Mouse (Mus musculus) heart, postnatal 10 days (tissue): ENCODE data around the gene Tes. TPM values are rescaled to one million over a fixed set of nuclear protein-coding genes. Genes with fewer than 3 reads are reported as not detected.

Experiments
- DNase-seq, 2 experiments: peaks; one replicate each; pipeline ENCODE4 v3.0.0; 2021
- intact Hi-C: fragments of 180-260 bp; cut with DNase I; formaldehyde crosslinking; loops from one replicate; pipeline ENCODE4 v1.15.1; 2025
- total RNA-seq, 2 experiments: library from RNA; stranded (reverse); gene quantifications; 2 replicates each; pipeline ENCODE4 v1.2.3; 2021

The Tes gene
- total RNA-seq, 2 experiments from 2014 or later: 7.8 to 8.5 TPM

DNA sequence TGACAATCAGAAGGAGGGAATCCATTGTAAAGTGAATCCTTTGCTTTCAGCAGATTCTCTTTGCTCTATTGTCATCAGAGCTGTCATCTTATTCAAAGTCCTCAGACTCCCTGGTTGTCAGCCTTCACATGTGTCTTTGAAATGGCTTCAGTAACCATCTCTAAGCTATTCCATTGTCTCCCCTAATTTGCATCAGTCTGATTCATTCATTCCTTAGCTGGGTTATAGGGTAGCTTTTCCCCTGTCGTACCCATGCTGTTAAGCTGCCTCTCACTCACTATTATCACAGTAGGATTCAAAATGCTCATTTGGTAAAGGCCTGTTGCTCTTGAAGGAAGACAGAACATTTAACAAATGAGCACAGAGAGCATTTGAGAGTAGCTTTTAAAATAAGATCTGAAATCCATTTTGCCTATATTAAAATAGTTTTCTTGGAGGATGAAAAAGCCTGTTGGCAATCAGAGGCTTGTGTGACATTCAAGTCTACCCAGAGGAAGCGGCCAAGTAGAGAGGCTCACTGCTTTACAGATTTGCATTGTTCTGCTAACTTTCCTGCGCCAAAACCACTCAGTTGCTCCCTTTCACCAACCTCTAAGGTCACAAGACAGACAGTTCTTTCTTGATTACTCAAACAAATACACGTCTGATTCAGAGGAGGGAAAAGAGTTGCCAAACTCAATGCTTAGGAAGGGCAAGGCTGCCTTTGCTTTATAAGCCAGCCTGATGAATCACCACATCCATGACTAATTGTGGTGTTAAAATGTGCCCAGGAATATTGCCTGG lies 77.8 kb downstream of the Tes start:
- DNase-seq: peak in 1 of 2 experiments; percentile 3
- intact Hi-C loops: no loop called here

GRCm38 (mm10) chr6:17151071-17151715 lies 86.2 kb downstream of the Tes start:
- DNase-seq: no peak
- intact Hi-C loops: no loop called here

DNA sequence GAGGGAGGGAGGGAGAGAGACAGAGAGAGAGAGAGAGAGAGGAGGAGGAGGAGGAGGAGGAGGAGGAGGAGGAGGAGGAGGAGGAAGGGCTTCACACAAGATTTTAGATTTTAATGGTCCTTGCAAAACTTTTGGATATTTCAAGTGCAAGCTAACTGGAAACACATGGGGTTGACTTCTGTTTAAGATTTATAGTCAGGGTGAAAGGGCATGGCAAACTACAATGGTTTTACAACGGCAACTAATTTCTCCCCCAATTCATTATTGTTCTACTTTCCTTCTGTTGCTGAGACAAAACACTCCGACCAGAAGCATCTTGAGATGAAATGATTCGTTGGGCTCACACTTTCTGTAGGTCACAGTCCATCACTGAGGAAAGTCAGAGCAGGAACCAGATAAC lies 87.6 kb downstream of the Tes start:
- DNase-seq: no peak
- intact Hi-C loops: no loop called here

Other genes starting within 250 kb of the Tes start
- under 1 TPM; 0.45 to 0.79 TPM for gene Tfec, start 166.7 kb upstream of the Tes start, total RNA-seq
- 10 to 100 TPM; 70.9 to 79.4 TPM for gene Cav2, start 216.0 kb downstream of the Tes start, total RNA-seq
- 100 to 1,000 TPM; 562 to 563 TPM for gene Cav1, start 241.2 kb downstream of the Tes start, total RNA-seq